Mouse (Mus musculus): ENCODE data around the gene Olfr146. TPM values are rescaled to one million over a fixed set of nuclear protein-coding genes. Genes with fewer than 3 reads are reported as not detected.

Olfr146 gene
- not detected in 2 replicates for polyA plus RNA-seq (2015; fragmentation: Nextera tagmentation; extraction: Ambion mirVana)

DNA sequence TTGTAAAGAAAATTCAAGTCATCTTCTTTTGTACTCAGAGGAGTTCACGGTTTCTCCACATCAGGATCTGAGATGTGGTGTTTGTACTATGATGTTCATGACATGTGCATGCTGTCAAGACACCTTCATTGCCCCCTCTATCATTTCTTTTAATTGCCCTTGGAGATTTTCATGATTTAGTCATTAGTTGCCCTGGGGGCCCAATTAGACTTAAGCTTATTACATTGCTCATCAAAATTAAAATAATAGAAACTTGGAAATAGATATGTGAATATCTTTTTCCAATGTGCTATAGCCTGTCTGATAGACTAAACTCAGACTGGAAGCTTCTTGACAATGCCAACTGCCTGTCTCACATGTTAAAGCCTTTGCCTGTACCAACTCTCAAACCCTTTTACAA lies at the start of gene Olfr146:
Gene Olfr146 (minus strand): TSS at position 101 of the 400 bp plus-strand sequence.

GRCm38 (mm10) chr9:39064851-39065250 lies 41.7 kb upstream of the Olfr146 start, which contains the start of gene Olfr937:
TSS of gene Olfr937 (minus strand) at chr9:39064951.

GRCm38 (mm10) chr9:38999583-38999982 lies 23.6 kb downstream of the Olfr146 start, which contains the start of gene Olfr935:
TSS of gene Olfr935 (minus strand) at chr9:38999683.

DNA sequence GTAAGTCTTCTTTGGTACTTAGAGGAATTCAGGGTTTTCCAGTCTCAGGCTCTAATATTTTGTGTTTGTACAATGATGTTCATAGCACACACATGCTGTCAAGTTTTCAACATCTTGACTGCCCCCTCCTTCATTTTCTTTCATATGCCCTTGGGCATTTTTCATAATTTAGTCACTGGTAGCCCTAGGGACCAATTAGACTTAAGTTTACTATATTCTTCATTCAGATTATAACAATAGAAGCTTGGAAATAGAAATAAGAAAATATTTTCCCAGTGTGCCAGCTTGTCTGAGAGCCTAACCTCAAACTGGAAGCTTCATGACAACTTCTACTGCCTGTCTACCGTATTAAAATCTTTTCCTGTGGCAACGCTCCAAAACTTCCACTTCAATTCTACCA lies 35.0 kb downstream of the Olfr146 start, which contains the start of gene Olfr934:
Gene Olfr934 (minus strand): TSS at position 101 of the 400 bp plus-strand sequence.

DNA sequence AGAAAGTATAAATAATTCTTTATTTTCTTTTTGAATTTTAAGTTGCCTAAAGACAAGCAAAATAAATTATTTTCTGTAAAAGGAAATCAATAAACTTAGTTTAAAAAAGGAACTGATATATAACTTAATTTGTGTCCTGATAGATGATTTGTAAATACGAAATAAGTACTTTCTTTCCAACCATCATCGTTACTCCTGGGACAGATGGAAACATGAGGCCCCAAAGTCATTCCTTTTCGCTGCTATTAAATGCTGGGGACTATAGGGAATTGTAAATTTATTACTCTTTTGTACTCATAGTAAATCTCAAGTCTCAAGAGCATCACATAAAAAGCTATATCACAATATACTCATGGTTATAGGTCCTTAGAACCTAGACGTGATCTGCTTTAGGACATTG lies 51.2 kb downstream of the Olfr146 start, which contains the start of gene Olfr933:
Gene Olfr933 (plus strand): TSS at position 301 of the 400 bp plus-strand sequence.

Other genes starting within 250 kb of the Olfr146 start
- gene Olfr922, start 208.8 kb downstream of the Olfr146 start, polyA plus RNA-seq (2015; fragmentation: Nextera tagmentation; extraction: Ambion mirVana): not detected in 2 replicates
- not detected in 2 replicates for gene Olfr923, start 196.8 kb downstream of the Olfr146 start, polyA plus RNA-seq (2015; fragmentation: Nextera tagmentation; extraction: Ambion mirVana)
- gene Olfr924, start 178.9 kb downstream of the Olfr146 start, polyA plus RNA-seq (2015; fragmentation: Nextera tagmentation; extraction: Ambion mirVana): not detected in 2 replicates
- not detected in 2 replicates for gene Olfr26, start 168.3 kb downstream of the Olfr146 start, polyA plus RNA-seq (2015; fragmentation: Nextera tagmentation; extraction: Ambion mirVana)
- not detected in 2 replicates for gene Olfr926, start 146.3 kb downstream of the Olfr146 start, polyA plus RNA-seq (2015; fragmentation: Nextera tagmentation; extraction: Ambion mirVana)
- gene Olfr930, start 93.6 kb downstream of the Olfr146 start, polyA plus RNA-seq (2015; fragmentation: Nextera tagmentation; extraction: Ambion mirVana): not detected in 2 replicates
- not detected in 2 replicates for gene Olfr933, start 51.1 kb downstream of the Olfr146 start, polyA plus RNA-seq (2015; fragmentation: Nextera tagmentation; extraction: Ambion mirVana)
- gene Olfr934, start 35.1 kb downstream of the Olfr146 start, polyA plus RNA-seq (2015; fragmentation: Nextera tagmentation; extraction: Ambion mirVana): not detected in 2 replicates
- gene Olfr935, start 23.7 kb downstream of the Olfr146 start, polyA plus RNA-seq (2015; fragmentation: Nextera tagmentation; extraction: Ambion mirVana): not detected in 2 replicates
- not detected in 2 replicates for gene Olfr937, start 41.6 kb upstream of the Olfr146 start, polyA plus RNA-seq (2015; fragmentation: Nextera tagmentation; extraction: Ambion mirVana)
- gene Olfr938, start 55.5 kb upstream of the Olfr146 start, polyA plus RNA-seq (2015; fragmentation: Nextera tagmentation; extraction: Ambion mirVana): not detected in 2 replicates
- not detected in 2 replicates for gene Olfr27, start 104.8 kb upstream of the Olfr146 start, polyA plus RNA-seq (2015; fragmentation: Nextera tagmentation; extraction: Ambion mirVana)
- not detected in 2 replicates for gene Olfr943, start 142.9 kb upstream of the Olfr146 start, polyA plus RNA-seq (2015; fragmentation: Nextera tagmentation; extraction: Ambion mirVana)
- not detected in 2 replicates for gene Olfr944, start 178.5 kb upstream of the Olfr146 start, polyA plus RNA-seq (2015; fragmentation: Nextera tagmentation; extraction: Ambion mirVana)
- gene Olfr1537, start 226.6 kb upstream of the Olfr146 start, polyA plus RNA-seq (2015; fragmentation: Nextera tagmentation; extraction: Ambion mirVana): not detected in 2 replicates

All from spleen, postnatal 0 days (tissue).